Mouse (Mus musculus) heart, adult 18-20 months (tissue): ENCODE measurements around the gene Retsat. TPM values are rescaled to one million over a fixed set of nuclear protein-coding genes. Genes with fewer than 3 reads are reported as not detected.

ENCODE experiments used
- DNase-seq, 2 experiments: peaks; one replicate each; pipeline ENCODE4 v3.0.0; 2021 to 2022; ENCODE audit warnings: mixed read lengths in 1 of 2
- total RNA-seq, 2 experiments: library from RNA; stranded (reverse); gene quantifications; 2 replicates each; pipeline ENCODE4 v1.2.3; 2021

Retsat gene
- total RNA-seq, 2 experiments from 2014 or later = 199 to 208 TPM

- no peak for DNase-seq
Observed at GRCm38 (mm10) chr6:72588307-72588706, 10.0 kb upstream of the Retsat start.

DNA sequence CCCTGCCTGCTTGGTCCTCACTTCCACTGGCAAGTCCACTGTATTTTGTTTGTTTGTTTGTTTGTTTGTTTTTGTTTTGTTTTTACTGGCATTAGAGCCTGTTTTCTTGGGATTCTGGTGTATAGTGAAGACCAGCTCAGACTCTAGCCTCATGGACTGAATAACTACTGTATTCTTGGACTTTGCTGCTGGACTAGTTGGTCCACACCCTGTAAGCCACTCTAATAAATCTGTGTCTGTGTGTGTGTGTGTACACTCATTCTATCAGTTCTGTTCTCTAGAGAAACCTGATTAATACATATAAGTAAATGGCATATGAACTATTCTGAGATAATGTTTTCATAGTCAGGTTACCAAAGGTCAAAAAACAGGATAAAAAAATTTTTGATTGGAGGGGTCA, 8.2 kb upstream of the Retsat start:
- no peak for DNase-seq

GRCm38 (mm10) chr6:72593011-72593803, 5.1 kb upstream of the Retsat start:
- peak; percentile 67 to 86 for DNase-seq

DNA sequence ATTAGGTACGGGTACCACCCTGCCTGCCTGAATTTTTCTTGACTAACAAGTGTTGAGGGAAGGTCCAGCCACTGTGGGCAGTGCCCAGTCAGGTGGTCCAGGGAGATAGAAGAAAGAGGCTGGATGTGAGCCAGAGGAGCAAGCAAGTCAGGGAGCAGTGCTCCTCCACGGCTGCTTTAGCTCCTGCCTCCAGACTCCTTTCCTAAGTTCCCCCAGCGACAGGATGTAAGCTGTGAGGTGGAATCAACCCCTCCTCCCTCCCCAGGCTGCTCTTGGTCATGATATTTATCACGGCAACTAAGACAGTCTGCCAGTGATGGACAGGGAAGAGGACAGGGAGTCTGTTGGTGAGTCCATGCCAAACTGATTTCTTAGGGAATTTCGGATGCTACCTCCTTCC, 4.4 kb upstream of the Retsat start:
- DNase-seq = no peak

GRCm38 (mm10) chr6:72597083-72597874, 996 bp upstream of the Retsat start:
- DNase-seq = peak; percentile 42 to 48

DNA sequence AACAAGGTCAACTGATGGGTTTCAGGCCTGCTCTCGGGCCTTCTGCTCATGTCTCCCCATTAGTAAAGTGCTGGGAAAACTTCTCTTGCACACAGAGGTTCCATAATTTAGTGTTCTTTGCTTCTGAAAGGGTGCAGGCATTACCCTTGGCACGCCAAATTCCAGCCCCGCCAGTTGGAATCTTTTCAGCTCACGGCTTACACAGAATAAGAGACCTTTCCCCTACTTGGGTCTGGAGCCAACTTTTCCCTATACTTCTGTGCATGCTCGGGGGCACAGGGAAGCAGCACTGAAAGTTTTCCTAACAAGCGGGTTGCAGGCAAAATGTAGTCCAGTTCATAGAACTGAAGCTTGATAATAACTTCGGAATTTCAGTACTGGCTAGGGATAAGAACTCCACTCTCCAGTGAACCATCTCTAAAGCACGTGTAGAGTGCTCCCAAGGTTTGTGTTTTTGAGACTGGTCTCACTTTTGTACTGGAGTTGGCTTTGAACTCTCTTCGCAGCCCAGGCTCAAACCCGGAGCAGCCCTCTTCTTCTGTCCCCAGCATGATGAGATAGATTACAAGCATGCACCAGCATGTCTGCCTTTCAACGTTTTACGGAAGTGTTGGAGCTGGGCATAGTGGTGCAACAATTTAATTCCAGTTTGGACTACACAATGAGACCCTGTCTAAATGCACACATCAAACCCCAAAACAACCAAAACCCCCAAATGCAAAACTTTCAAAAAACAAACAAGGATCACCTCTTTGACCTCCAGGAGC, 699 bp downstream of the Retsat start:
- peak in 1 of 2 experiments; percentile 67 for DNase-seq

GRCm38 (mm10) chr6:72600216-72600615, 1.9 kb downstream of the Retsat start:
- no peak for DNase-seq

- no peak for DNase-seq
Observed at GRCm38 (mm10) chr6:72600771-72601170, 2.5 kb downstream of the Retsat start.

- peak; percentile 78 to 90 for DNase-seq
Observed at GRCm38 (mm10) chr6:72601732-72602131, 3.5 kb downstream of the Retsat start.

DNA sequence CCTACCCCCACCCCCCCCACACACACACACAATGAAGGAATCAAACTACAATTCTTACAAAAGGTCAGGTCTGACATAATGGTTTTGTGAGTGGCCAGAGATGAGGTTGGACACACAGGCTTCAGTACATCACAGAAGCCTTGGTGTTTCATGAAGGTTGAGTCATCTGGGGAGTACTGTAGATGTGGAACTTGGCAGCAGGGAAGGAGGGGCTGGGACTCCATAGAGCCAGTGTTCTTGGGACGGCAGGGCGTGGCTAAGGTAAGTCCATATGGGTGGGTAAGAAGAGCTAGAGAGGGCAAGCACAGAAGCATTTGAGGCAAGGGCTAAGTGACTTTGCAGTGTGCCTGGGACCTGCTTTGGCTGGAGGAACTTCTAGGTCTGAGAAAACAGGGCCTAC, 5.8 kb downstream of the Retsat start:
- DNase-seq = no peak

DNA sequence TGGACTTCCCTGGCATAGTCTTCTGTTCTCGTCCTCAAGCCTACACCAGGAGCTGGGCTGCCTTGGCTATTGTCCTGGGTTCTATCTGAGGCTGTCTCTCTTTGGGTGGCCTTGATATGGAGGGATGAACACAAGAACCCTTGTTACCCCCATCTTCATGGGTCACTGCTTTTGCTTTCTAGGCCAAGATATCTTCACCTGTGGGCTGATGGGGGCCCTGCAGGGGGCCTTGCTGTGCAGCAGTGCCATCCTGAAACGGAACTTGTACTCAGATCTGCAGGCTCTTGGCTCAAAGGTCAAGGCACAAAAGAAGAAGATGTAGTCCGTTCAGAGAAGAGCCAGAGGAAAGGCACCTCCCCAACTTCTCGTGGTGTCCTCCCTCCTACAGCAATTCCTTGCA, 8.8 kb downstream of the Retsat start:
- DNase-seq = no peak

DNA sequence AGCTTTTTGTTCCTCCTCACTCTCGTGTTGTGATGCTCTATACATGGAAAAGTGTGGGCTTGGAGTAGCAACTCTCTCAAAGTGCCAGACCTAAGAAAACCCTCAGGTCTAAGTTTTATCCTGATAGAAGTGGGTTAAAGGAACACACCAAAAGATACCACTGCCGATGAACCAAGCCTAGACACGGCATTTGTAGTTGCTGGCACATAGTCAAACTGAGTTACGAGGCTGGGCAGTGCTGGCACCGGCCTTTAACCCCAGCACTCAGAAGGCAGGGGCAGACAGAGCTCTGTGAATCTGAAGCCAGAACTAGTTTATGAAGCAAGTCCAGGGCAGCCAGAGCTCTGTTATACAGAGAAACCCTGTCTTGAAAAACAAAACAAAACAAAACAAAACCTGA, 9.4 kb downstream of the Retsat start:
- no peak for DNase-seq

DNA sequence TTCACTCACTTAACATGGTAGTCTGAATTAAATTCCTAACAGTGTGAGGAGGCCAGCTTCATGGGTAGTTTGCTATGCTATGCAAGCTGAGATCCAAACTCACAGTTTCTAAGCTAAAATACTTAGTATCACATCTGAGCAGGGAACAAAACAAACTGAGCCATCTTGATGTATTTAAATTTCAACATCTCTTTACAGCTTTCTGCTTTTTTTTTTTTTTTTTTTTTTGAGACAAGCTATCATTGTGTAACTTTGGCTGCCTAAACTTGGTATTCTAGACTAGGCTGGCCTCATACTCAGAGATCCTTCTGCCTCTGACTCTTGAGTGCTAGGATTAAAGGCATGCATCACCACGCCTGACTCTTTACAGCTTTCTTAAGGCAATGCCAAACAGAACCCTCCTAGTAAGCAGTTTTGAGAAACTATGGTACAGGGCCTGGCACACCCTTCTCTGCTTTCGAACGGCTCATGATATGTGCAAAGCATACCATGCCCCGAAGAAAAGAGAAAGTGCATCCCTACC, 10.4 kb downstream of the Retsat start:
- no peak for DNase-seq

- no peak for DNase-seq
Observed at GRCm38 (mm10) chr6:72610261-72610660, 12.0 kb downstream of the Retsat start.

- no peak for DNase-seq
Observed at GRCm38 (mm10) chr6:72615151-72615550, 16.9 kb downstream of the Retsat start.

DNA sequence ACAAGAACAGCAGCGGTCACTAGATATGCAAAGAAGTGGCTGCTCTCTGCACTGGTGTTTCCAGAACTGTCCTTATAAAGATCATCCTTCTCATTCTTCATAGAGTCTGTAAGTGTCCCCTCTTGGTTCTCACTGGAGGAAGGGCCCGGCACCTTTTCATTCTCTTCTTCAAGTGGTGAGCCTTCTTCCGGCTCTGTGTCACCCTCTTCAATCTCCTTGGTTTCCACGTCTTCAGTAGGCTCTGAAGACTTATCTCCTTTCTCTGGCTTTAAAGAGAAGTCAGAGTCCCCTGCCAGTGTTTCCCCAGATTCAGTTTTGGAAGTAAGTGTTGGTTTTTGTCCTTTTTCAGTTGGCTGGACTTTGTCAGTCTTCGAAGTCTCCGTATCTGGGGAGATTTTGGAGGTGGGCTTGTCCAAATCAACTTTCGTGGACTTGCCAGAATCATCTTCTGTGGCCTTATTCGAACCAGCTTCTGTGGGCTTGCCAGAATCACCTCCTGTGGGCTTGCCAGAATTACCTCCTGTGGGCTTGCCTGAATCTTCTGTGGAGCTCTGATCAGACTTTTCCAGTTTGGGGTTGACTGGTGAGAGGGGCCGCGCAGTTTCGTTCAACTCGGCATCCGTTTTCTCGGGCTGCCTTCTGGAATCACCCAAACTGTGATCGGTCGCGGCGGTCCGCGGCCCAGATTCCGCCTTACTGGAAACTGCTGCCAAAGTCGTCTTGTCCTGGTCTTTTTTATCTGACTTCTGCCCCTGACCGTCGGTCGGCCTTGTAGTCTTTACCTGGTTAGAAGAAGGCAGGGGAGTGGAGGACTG, 17.5 kb downstream of the Retsat start:
- DNase-seq = peak in 1 of 2 experiments; percentile 25

GRCm38 (mm10) chr6:72616643-72617288, 18.5 kb downstream of the Retsat start, which contains the start of gene Tgoln1:
Gene Tgoln1, minus strand, starts transcription at chr6:72617000.
- DNase-seq = peak; percentile 97

DNA sequence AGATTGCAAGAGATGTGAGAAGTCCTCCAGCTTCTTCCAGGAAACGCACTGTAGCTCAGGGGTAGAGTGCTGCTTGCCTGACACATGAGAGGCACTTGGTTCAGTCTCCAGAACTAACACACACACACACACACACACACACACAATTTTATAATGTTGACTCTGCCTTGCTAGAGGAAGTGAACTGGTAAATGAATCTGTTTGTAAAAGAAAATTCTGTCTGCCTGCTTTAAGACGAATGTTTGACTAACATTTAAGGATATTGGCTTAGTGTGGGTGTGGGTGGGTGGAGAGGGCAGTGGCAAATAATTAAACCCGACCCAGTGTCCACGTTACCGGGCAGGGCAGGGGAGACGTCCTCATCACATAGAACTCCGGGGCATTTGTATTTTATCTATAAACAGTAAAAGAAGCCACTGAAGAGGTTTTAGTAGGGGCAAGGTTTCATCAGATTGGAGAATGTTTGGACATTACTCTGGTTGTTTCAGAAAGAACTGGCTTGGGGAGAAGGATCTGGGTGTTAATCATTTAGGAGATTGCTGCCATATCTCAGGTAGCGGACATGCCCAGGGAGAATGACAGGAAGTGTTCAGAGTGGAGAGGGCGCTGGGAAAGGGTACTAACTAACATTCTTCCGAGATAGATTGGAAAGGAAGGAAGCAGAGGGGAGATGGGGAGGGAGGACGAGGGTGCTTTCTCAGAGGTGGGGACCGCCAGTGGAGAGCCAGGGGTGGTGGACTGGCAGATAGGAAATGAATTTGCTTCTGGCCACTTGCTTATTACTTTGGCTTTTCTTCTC, 21.7 kb downstream of the Retsat start:
- no peak for DNase-seq

GRCm38 (mm10) chr6:72620920-72621319, 22.6 kb downstream of the Retsat start:
- DNase-seq = no peak

DNA sequence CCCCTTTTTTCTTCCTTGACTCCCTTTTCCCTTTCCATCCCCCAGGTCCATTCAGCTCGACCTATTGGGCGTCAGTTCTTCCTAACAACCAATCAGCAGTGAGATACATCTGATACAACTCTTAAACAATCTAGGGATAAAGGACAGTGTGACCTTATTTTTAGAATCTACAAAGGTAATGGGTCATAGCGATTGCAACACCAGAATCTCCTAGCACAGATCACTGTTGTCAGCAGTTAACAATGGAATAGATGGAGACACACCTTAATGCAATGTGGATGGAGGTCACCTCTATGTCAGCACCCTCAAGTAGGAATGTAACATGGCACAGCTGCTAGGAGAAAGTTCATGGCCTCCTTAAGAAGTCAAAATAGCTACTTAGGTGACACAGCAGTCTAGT, 24.6 kb downstream of the Retsat start:
- DNase-seq = no peak
